Mouse (Mus musculus) forebrain, embryonic 15.5 days (tissue): ENCODE measurements around the gene Grifin. TPM values are rescaled to one million over a fixed set of nuclear protein-coding genes. Genes with fewer than 3 reads are reported as not detected.

Experiments used
- ATAC-seq: fragments of 200-750 bp; cut with Nextera tagmentation; replicated peaks from 2 replicates; pipeline ENCODE4 v1.8.0; 2017; ENCODE audit warnings: mild to moderate bottlenecking, moderate TSS enrichment, moderate library complexity
- H3K27ac ChIP-seq: fragments of 300-500 bp; sonication (generic); replicated peaks from 2 replicates; pipeline ENCODE4 v1.5.1; 2015; ENCODE audit warnings: mild to moderate bottlenecking, inconsistent platforms
- H3K27me3 ChIP-seq: fragments of 300-500 bp; sonication (generic); 2 replicates; pipeline ENCODE4 v1.6.1; 2015; ENCODE audit warnings: inconsistent platforms
- H3K36me3 ChIP-seq: fragments of 300-500 bp; sonication (generic); 2 replicates; pipeline ENCODE4 v1.6.1; 2015; ENCODE audit warnings: mild to moderate bottlenecking, inconsistent platforms
- H3K4me1 ChIP-seq: fragments of 300-500 bp; sonication (generic); 2 replicates; pipeline ENCODE4 v1.6.1; 2015; ENCODE audit warnings: inconsistent platforms
- H3K4me2 ChIP-seq: fragments of 300-500 bp; sonication (generic); replicated peaks from 2 replicates; pipeline ENCODE4 v1.6.1; 2015; ENCODE audit warnings: mild to moderate bottlenecking, inconsistent platforms
- H3K4me3 ChIP-seq: fragments of 300-500 bp; sonication (generic); 2 replicates; pipeline ENCODE4 v1.5.1; 2015; ENCODE audit warnings: mild to moderate bottlenecking, inconsistent platforms
- H3K9ac ChIP-seq: fragments of 300-500 bp; sonication (generic); replicated peaks from 2 replicates; pipeline ENCODE4 v1.6.1; 2015; ENCODE audit warnings: mild to moderate bottlenecking, inconsistent platforms
- H3K9me3 ChIP-seq: fragments of 300-500 bp; sonication (generic); 2 replicates; pipeline ENCODE4 v1.6.1; 2016; ENCODE audit warnings: inconsistent platforms
- WGBS: fragments of 180-500 bp; shearing (Covaris S2); methylation state at CpG from one replicate; pipeline ENCODE4 v1.1.7; 2015; ENCODE audit warnings: mixed read lengths; 5-methylcytosine and 5-hydroxymethylcytosine counted together
- polyA plus RNA-seq: library from polyadenylated mRNA; unstranded; fragments of >200 nt; fragmentation: Nextera tagmentation; extraction: Ambion mirVana; gene quantifications from 2 replicates; pipeline ENCODE4 v1.2.1, GENCODE M21; 2015

The Grifin gene
- polyA plus RNA-seq, 1 experiment from 2014 or later, result not detected

- H3K9ac ChIP-seq, result no peak overlapping the region
- H3K4me3 ChIP-seq, result no peak overlapping the region
- peaks cover 42% of the 10 kb centered on the region for H3K4me1 ChIP-seq
- no peaks in the 10 kb centered on the region for H3K27me3 ChIP-seq
- WGBS, result 17% methylated on average over 8 of the region's 8 CpGs
- no peaks in the 10 kb centered on the region for H3K9me3 ChIP-seq
- no peak overlapping the region for H3K4me2 ChIP-seq
- no peaks in the 10 kb centered on the region for H3K36me3 ChIP-seq
- ATAC-seq, result peak; percentile 18; the same call in 1 of the 2 replicates
- H3K27ac ChIP-seq, result peak overlapping the region; percentile 59
These were observed 18.3 kb upstream of the Grifin start for GRCm38 (mm10) chr5:140582995-140583731.

DNA sequence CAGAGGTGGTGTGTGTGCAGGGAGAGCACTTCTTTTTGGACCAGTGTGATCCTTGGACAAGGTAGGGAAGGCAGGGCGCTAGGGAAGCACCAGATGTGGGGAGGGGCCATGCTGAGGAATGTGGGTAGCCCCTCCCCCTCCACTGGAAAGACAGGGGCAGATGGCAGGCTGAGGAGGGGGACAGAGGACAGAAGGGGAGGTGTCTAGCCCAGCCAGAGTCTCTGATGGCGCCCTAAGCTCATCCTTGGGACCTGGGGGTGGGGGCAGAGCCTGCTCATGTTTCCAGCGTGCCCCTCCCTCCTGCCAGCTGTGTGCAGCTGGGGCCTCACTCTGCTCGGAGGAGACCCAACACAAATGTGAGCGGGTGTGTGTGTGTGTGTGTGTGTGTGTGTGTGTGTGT, 16.7 kb upstream of the Grifin start:
- H3K4me2 ChIP-seq, result no peak overlapping the region
- ATAC-seq, result no peak
- no peaks in the 10 kb centered on the region for H3K27me3 ChIP-seq
- no peak overlapping the region for H3K27ac ChIP-seq
- no peak overlapping the region for H3K9ac ChIP-seq
- H3K9me3 ChIP-seq, result no peaks in the 10 kb centered on the region
- peaks cover 39% of the 10 kb centered on the region for H3K4me1 ChIP-seq
- H3K36me3 ChIP-seq, result no peaks in the 10 kb centered on the region
- 19% methylated on average over 5 of the region's 5 CpGs for WGBS
- H3K4me3 ChIP-seq, result no peak overlapping the region

DNA sequence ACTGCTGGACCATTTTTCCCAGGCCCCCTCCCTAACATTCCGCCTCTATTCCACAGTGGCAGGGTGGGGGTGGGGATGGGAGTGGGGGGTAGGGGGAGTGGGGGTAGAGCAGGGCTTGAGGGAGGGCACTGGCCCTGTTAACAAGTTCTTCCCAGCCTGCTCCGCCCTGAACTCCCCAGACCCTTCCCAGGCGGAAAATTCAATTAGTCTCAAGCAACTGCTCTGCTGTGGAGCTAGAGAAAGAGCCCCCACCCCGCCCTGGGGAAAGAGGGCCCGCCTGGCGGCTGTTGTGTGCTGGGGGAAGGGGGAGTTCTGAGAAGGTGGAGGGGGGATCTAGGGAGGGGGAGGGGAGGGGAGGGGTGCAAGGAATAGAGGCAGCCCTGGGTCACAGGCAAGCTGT, 14.9 kb upstream of the Grifin start:
- 7% methylated on average over 6 of the region's 6 CpGs for WGBS
- Histone ChIP-seq H3K4me3 (no peak overlapping the region), H3K9ac (no peak overlapping the region), H3K9me3 (no peaks in the 10 kb centered on the region), H3K36me3 (no peaks in the 10 kb centered on the region), H3K4me1 (peaks cover 38% of the 10 kb centered on the region), H3K27ac (no peak overlapping the region; the same call in 1 of the 2 replicates), H3K27me3 (no peaks in the 10 kb centered on the region), H3K4me2 (no peak overlapping the region)
- peak; percentile 41 for ATAC-seq

GRCm38 (mm10) chr5:140579221-140579620, 14.3 kb upstream of the Grifin start:
- peaks cover 38% of the 10 kb centered on the region for H3K4me1 ChIP-seq
- no peaks in the 10 kb centered on the region for H3K36me3 ChIP-seq
- H3K9ac ChIP-seq, result no peak overlapping the region; the same call in 1 of the 2 replicates
- H3K4me3 ChIP-seq, result no peak overlapping the region
- H3K9me3 ChIP-seq, result no peaks in the 10 kb centered on the region
- ATAC-seq, result no peak
- H3K4me2 ChIP-seq, result no peak overlapping the region
- no peak overlapping the region; the same call in 1 of the 2 replicates for H3K27ac ChIP-seq
- 14% methylated on average over 9 of the region's 9 CpGs for WGBS
- H3K27me3 ChIP-seq, result no peaks in the 10 kb centered on the region

GRCm38 (mm10) chr5:140575381-140575866, 10.6 kb upstream of the Grifin start:
- ATAC-seq, result no peak
- Histone ChIP-seq H3K36me3 (no peaks in the 10 kb centered on the region), H3K9ac (no peak overlapping the region), H3K4me3 (no peak overlapping the region), H3K27ac (no peak overlapping the region), H3K4me2 (no peak overlapping the region), H3K4me1 (peaks cover 13% of the 10 kb centered on the region), H3K27me3 (no peaks in the 10 kb centered on the region), H3K9me3 (no peaks in the 10 kb centered on the region)
- 70% methylated on average over 5 of the region's 5 CpGs for WGBS

DNA sequence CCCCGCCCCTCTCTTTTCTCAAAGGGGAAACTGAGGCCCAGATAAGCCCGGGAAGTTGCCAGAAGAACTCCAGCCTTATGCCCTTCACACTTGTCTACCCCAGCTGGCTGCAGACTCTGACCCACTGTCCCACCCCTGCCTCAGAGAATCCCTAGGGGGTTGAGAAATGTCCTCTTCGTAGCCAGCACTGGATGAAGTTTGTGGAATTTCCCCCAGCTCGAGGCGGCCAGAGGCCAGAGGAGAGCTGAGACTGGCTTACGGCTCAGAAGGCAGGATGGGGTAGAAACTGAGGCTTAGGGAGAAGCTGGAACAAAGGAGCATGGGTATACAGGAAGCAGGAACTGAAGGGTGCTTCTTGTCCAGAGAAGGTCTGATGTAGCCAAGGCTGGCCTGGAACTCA, 7.7 kb upstream of the Grifin start:
- no peak overlapping the region for H3K27ac ChIP-seq
- no peaks in the 10 kb centered on the region for H3K27me3 ChIP-seq
- H3K9ac ChIP-seq, result no peak overlapping the region
- no peaks in the 10 kb centered on the region for H3K9me3 ChIP-seq
- no peak overlapping the region for H3K4me3 ChIP-seq
- no peaks in the 10 kb centered on the region for H3K36me3 ChIP-seq
- no peak overlapping the region for H3K4me2 ChIP-seq
- peaks cover 1% of the 10 kb centered on the region; the same call in 1 of the 2 replicates for H3K4me1 ChIP-seq
- WGBS, result 84% methylated on average over 6 of the region's 6 CpGs
- ATAC-seq, result no peak

DNA sequence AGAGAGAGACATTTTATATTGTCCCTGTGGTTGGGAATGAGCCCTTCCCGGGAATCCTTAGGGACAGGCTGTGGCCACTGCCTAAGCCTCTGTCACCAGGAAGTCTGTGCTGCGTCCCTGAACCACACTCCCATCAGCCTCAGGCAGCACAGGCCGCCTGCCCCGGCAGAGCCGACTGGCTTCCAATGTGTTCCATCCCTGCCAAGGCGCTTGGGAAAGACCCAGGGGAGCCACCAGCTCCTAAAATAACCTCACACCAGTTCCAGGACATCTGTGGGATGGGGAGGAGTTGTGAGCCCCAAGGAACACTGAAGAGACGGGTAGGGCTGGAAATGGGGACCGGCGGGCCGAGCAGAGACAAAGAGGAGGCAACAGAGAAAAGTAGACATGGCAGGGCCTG, 6.8 kb upstream of the Grifin start:
- Histone ChIP-seq H3K4me3 (no peak overlapping the region), H3K27ac (no peak overlapping the region), H3K36me3 (no peaks in the 10 kb centered on the region), H3K4me1 (peaks cover 6% of the 10 kb centered on the region; the same call in 1 of the 2 replicates), H3K9ac (no peak overlapping the region), H3K9me3 (no peaks in the 10 kb centered on the region), H3K4me2 (no peak overlapping the region), H3K27me3 (no peaks in the 10 kb centered on the region)
- 61% methylated on average over 10 of the region's 10 CpGs for WGBS
- ATAC-seq, result no peak

DNA sequence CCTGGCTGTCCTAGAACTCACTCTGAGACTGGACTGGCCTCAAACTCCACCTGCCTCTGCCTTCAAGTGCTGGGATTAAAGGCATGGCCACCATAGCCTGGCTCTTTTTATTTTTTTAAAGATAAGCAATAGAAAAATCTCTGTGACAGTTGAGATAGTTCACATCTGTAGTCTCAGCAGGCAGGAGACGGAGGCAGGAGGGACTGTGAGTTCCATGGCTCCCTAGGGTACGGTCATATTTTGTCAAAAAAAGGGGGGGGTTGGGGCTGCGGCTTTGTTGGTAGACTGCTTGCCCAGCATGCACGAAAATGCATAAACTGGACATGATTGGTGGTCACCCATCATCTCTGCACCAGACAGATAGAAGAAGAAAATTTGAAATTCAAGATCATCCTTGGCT, 6.3 kb upstream of the Grifin start:
- no peak overlapping the region for H3K4me2 ChIP-seq
- H3K9me3 ChIP-seq, result no peaks in the 10 kb centered on the region
- WGBS, result 82% methylated on average over 4 of the region's 4 CpGs
- peaks cover 6% of the 10 kb centered on the region; the same call in 1 of the 2 replicates for H3K4me1 ChIP-seq
- H3K4me3 ChIP-seq, result no peak overlapping the region
- no peaks in the 10 kb centered on the region for H3K36me3 ChIP-seq
- ATAC-seq, result no peak
- no peaks in the 10 kb centered on the region for H3K27me3 ChIP-seq
- no peak overlapping the region for H3K27ac ChIP-seq
- no peak overlapping the region for H3K9ac ChIP-seq

DNA sequence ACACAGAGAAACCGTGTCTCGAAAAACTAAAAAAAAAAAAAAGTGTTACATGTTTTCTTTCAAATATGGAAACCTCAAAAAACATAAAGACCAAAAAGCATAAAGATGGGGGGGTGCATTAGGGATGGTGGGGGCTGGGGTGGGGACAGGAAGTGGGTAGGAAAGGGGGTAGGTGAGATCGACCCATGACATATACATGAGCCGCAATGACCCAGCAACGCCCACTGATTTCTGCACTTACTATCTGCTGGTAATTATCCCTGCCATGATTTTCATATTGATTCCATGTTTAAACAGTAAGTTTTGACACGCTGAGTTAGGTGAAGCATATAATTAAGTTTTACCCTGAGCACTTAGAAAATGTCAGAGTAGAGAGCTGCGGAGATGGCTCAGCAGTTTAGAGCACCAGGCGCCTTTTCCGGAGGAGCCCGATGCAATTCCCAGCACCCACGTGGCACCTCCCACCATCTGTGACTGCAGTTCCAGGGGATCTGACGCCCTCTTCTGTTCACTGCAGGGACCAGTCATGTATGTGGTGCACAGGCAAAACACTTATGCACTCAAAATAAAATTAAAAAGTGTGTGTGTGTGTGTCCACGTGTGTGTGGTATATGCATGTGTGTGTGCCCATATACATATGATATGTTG, 5.5 kb upstream of the Grifin start:
- Histone ChIP-seq H3K4me3 (no peak overlapping the region), H3K27me3 (no peaks in the 10 kb centered on the region), H3K36me3 (no peaks in the 10 kb centered on the region), H3K4me2 (no peak overlapping the region), H3K9me3 (no peaks in the 10 kb centered on the region), H3K9ac (no peak overlapping the region), H3K27ac (no peak overlapping the region), H3K4me1 (peaks cover 6% of the 10 kb centered on the region; the same call in 1 of the 2 replicates)
- ATAC-seq, result no peak
- WGBS, result 88% methylated on average over 13 of the region's 13 CpGs

DNA sequence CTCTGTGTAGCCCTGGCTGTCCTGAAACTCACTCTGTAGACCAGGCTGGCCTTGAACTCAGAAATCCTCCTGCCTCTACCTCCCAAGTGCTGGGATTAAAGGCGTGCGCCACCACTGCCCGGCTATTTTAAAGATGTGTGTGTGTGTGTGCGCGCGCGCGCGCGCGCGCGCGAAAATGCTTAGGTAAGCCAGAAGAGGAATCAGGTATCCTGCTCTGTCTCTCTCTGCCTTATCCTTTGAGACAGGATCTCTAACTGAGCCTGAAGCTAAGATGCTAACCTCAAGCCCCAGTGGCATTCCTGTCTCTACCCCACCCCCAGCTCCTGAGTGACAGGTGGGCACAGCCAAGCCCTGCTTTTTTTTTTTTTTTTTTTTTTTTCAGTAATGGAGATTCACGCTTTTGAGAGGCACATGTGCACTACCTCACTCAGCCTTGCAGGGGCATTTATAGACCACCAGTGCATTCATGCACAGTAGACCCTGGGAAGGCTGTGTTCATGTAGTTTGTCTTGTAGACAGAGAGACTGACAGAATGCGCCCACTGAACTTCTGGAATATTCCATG, 4.2 kb upstream of the Grifin start:
- no peak overlapping the region for H3K9ac ChIP-seq
- no peaks in the 10 kb centered on the region for H3K27me3 ChIP-seq
- H3K4me1 ChIP-seq, result peaks cover 6% of the 10 kb centered on the region; the same call in 1 of the 2 replicates
- no peaks in the 10 kb centered on the region for H3K36me3 ChIP-seq
- no peaks in the 10 kb centered on the region for H3K9me3 ChIP-seq
- H3K27ac ChIP-seq, result no peak overlapping the region
- ATAC-seq, result no peak
- WGBS, result 90% methylated on average over 16 of the region's 16 CpGs
- H3K4me3 ChIP-seq, result no peak overlapping the region
- no peak overlapping the region for H3K4me2 ChIP-seq

- Histone ChIP-seq H3K27me3 (no peaks in the 10 kb centered on the region), H3K27ac (0 out of 2 replicates have a peak overlapping the region, but pooled peaks have one; percentile 1), H3K4me1 (peaks cover 6% of the 10 kb centered on the region; the same call in 1 of the 2 replicates), H3K4me2 (no peak overlapping the region), H3K36me3 (no peaks in the 10 kb centered on the region), H3K4me3 (no peak overlapping the region), H3K9ac (no peak overlapping the region), H3K9me3 (no peaks in the 10 kb centered on the region)
- WGBS, result 54% methylated on average over 10 of the region's 10 CpGs
- 0 out of 2 replicates have a peak, but pooled peaks have one; percentile 15 for ATAC-seq
These were observed 3.6 kb upstream of the Grifin start for GRCm38 (mm10) chr5:140568321-140568970.

DNA sequence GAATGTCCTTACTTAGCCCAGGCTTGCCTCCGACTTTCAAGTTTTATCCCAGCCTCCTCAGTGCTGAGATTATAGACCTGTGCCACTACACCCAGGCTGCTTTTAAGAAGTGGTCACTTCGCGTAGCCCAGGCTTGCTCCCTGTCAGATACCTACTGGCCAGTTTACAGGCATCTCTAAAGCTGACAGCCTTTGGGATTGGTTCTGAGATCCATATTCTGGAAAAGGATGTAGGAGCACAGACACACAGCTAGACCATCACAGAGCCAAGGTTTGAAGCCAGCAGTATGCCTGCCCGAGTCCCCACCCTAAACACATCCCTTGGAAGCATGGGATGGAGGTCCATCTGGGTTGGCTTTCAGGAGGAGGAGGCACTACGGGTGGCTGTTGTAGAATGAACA, 2.9 kb upstream of the Grifin start:
- H3K27ac ChIP-seq, result no peak overlapping the region
- 91% methylated on average over 5 of the region's 5 CpGs for WGBS
- H3K9me3 ChIP-seq, result no peaks in the 10 kb centered on the region
- H3K36me3 ChIP-seq, result no peaks in the 10 kb centered on the region
- no peak overlapping the region for H3K4me2 ChIP-seq
- H3K9ac ChIP-seq, result no peak overlapping the region
- no peaks in the 10 kb centered on the region for H3K27me3 ChIP-seq
- ATAC-seq, result no peak
- no peak overlapping the region for H3K4me3 ChIP-seq
- peaks cover 6% of the 10 kb centered on the region; the same call in 1 of the 2 replicates for H3K4me1 ChIP-seq
